Mouse (Mus musculus) hindbrain, embryonic 10.5 days (tissue): ENCODE results near the gene Akr1a1. TPM values are rescaled to one million over a fixed set of nuclear protein-coding genes. Genes with fewer than 3 reads are reported as not detected.
"Not testable (repeated sequence)": the region's sequence is repeated elsewhere in the genome, so short reads cannot be mapped to it uniquely, and the experiment has no call there.

Source experiments
- DNase-seq: peaks from one replicate; pipeline ENCODE4 v3.0.0-alpha.2; 2017; ENCODE audit warnings: low spot score
- H3K27ac ChIP-seq: fragments of 300-500 bp; sonication (generic); 2 replicates; pipeline ENCODE4 v1.5.1; 2016; ENCODE audit warnings: mild to moderate bottlenecking, moderate library complexity
- H3K27me3 ChIP-seq: fragments of 300-500 bp; sonication (generic); 2 replicates; pipeline ENCODE4 v1.6.1; 2016; ENCODE audit warnings: mild to moderate bottlenecking; ENCODE audit not compliant: poor library complexity, insufficient read depth, severe bottlenecking
- H3K36me3 ChIP-seq: fragments of 300-500 bp; sonication (generic); 2 replicates; pipeline ENCODE4 v1.6.1; 2016; ENCODE audit warnings: mild to moderate bottlenecking, moderate library complexity
- H3K4me1 ChIP-seq: fragments of 300-500 bp; sonication (generic); replicated peaks from 2 replicates; pipeline ENCODE4 v1.6.1; 2016; ENCODE audit warnings: mild to moderate bottlenecking
- H3K4me3 ChIP-seq: fragments of 300-500 bp; sonication (generic); 2 replicates; pipeline ENCODE4 v1.5.1; 2016; ENCODE audit warnings: mild to moderate bottlenecking, moderate library complexity
- H3K9me3 ChIP-seq: fragments of 300-500 bp; sonication (generic); 2 replicates; pipeline ENCODE4 v1.6.1; 2016; ENCODE audit warnings: mild to moderate bottlenecking, moderate library complexity
- WGBS: fragments of 180-500 bp; shearing (Covaris S2); methylation state at CpG from one replicate; pipeline ENCODE4 v1.1.7; 2016; 5-methylcytosine and 5-hydroxymethylcytosine counted together
- polyA plus RNA-seq: library from polyadenylated mRNA; unstranded; fragments of >200 nt; fragmentation: Nextera tagmentation; extraction: Ambion mirVana; gene quantifications from 2 replicates; pipeline ENCODE4 v1.2.1, GENCODE M21; 2016

Gene Akr1a1
- 559 and 600 TPM in 2 replicates for polyA plus RNA-seq

DNA sequence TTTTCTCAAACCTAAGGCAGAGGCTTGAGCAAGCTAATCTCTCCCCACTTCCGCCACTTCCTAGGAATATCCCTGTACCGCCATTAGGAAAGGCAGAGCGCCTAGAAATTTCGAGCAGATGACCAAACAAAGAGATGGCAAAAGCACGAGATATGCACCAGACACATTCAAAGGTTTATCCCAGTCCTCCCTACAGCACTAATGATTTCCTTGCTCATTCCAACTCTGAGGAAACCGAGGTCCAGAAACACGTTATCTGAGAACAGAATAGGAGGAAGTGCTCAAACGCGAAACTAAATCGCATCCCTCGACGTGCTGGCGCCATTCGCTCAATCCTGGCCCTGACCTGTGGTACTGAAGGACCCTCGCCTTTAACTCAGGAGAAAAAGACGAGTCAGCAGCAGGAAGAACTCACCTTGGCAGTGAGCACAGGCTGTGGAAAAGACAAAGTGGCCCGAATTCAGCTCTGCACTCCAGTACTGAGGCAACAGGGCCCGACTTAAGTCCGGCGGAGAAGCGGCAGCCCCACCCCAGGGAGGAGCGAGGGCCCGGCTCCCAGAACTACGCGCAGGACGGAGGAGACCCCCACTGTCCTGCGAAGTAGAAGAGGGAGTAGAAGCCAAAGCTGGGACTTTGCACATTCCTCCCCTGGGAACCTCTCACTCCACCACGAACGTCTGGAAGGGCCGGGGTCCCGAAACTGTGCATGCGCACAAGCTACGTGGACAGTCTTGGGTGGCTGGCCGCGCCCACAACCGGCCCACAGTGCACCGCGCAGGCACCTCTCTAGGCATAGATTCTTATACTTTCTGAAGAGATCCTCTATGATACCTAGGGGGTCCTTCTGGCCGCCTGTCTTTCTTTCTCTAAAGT, at the start of gene Akr1a1:
Gene Akr1a1 (minus strand): TSS at position 757 of the 873 bp plus-strand sequence.
- DNase-seq: peak; percentile 94
- peak within 1 kb of the TSS; percentile 94 for H3K27ac ChIP-seq
- H3K4me1 ChIP-seq: peaks cover 46% of the 10 kb centered on the region
- peaks cover 40% of the 10 kb centered on the region for H3K36me3 ChIP-seq
- under 1% methylated on average over 39 of the region's 39 CpGs for WGBS
- peak within 1 kb of the TSS; percentile 83 for H3K4me3 ChIP-seq
- no peaks in the 10 kb centered on the region for H3K27me3 ChIP-seq
- H3K9me3 ChIP-seq: no peaks in the 10 kb centered on the region

DNA sequence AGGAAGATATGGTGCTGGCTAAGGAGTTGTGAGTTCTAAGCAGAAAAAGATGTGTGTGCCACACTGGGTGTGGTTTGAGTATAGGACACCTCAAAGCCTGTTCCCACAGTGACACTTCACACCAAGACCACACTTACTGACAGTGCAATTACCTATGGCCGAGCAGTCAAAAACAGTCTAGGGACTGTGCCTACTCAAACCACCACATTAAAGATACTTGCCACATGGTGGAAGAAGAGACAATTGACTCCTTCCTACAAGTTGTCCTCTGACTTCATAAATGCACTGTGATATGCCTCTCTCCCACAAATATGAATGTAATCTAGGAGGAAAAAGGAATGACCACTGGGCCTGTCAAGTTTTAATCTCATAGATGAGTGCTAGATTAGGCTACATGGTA, 49.5 kb upstream of the Akr1a1 start:
- H3K4me1 ChIP-seq: no peaks in the 10 kb centered on the region
- H3K4me3 ChIP-seq: no peak overlapping the region
- peaks cover 81% of the 10 kb centered on the region for H3K36me3 ChIP-seq
- DNase-seq: no peak
- no peaks in the 10 kb centered on the region for H3K9me3 ChIP-seq
- WGBS: 90% methylated on average over 1 of the region's 1 CpGs
- H3K27ac ChIP-seq: no peak overlapping the region
- no peaks in the 10 kb centered on the region for H3K27me3 ChIP-seq

DNA sequence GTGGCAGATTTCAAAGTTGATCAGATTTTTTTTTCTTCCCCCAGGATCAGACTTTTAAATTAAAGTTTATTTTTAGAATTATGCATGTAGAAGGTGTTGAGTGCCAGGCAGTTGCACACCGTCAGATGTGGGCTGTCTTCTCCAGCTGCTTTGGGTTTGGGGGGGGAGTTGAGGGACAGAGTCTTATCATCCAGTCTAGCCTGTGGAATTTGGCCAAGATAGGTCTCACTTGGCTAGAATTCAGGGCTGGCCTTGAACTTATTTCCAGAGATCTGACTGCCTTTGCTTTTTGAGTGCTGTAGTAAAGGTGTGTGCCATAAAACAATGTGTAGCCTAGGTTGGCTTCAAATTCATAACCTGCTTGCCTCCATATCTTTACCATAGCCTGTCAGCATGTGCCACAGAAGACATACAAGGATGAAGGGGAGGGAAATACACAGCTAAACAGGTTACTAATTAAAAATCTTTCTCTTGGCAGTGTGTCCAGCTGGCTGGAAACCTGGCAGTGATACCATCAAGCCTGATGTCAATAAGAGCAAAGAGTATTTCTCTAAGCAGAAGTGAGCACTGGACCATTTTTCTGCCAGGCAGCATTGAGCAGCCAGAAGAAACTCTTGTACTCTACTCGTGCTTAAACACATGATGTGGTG, 47.3 kb upstream of the Akr1a1 start:
- Histone ChIP-seq H3K27me3 (no peaks in the 10 kb centered on the region), H3K9me3 (no peaks in the 10 kb centered on the region), H3K4me1 (no peaks in the 10 kb centered on the region), H3K27ac (no peak overlapping the region), H3K36me3 (peaks cover 91% of the 10 kb centered on the region), H3K4me3 (no peak overlapping the region)
- no peak for DNase-seq
- WGBS: 90% methylated on average over 2 of the region's 2 CpGs

DNA sequence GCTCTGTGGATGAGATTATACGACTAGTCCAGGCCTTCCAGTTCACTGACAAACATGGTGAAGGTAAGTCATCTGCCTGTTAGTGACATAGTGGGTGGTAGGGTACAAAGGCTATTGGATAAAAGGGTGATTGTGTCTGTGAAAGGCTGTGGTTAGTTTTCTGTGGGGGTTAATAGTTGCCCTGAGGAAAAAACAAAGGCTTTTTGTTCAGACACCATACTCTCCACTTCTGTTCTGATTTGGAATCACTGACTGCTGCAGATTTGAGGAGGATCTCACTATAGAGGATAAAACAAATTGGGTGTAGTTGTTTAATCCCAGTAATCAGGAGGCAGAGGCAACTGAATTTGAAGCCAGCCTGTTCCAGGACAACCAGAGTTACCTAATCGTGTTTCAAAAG, 42.3 kb upstream of the Akr1a1 start:
- no peak for DNase-seq

DNA sequence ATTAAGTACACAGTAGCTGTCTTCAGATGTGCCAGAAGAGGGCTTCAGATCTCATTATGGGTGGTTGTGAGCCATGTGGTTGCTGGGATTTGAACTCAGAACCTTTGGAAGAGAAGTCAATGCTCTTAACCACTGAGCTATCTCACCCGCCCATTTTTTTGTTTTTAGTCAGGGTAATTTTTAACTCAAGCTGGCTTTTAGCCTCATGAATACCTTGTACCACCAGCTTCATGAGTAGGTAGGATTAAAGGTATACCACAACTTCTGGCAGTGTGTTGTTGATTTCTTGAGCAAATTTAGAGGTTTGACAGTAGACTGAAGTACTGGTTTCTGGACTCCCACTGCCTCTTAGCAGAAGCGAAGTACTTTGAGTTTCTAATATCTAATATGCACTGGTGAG, 40.7 kb upstream of the Akr1a1 start:
- DNase-seq: no peak
- H3K9me3 ChIP-seq: no peaks in the 10 kb centered on the region
- H3K27ac ChIP-seq: no peak overlapping the region
- no peaks in the 10 kb centered on the region for H3K27me3 ChIP-seq
- peaks cover 2% of the 10 kb centered on the region for H3K4me1 ChIP-seq
- H3K4me3 ChIP-seq: no peak overlapping the region
- peaks cover 100% of the 10 kb centered on the region for H3K36me3 ChIP-seq
- WGBS: 91% methylated on average over 2 of the region's 2 CpGs

More for the DNA sequence above, 42.3 kb upstream of the Akr1a1 start:
- Histone ChIP-seq H3K27ac (no peak overlapping the region), H3K36me3 (peaks cover 100% of the 10 kb centered on the region), H3K27me3 (no peaks in the 10 kb centered on the region), H3K9me3 (no peaks in the 10 kb centered on the region), H3K4me1 (no peaks in the 10 kb centered on the region), H3K4me3 (no peak overlapping the region)
- WGBS: 84% methylated on average over 2 of the region's 2 CpGs

DNA sequence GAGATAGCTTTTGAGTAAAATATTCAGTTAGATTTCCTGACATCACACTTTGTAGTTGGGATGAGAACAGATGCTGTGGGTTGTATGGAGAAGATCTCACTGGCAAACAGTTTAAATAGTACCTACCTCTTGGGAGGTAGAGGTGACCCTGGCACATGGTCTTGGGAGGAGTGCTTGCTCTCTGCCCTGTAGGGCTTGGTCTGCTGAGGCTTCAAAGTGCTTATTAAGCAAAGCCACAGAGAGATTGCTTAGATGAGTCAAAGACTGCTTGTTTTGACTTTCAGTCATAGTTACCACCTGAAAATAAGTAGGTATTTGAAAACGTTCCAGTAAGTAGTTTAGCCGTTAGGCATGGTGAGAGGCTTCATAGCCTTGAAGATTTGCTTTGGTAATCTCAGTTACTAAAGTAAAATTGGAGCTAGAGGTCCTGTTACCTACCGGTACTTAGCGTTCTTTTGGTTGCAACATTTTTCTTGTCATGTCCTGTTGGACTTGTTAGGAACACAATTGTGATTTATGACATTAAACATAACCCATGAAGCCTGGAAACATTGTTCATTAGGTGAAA, 37.9 kb upstream of the Akr1a1 start:
- Histone ChIP-seq H3K27ac (no peak overlapping the region), H3K9me3 (no peaks in the 10 kb centered on the region), H3K27me3 (no peaks in the 10 kb centered on the region), H3K36me3 (peaks cover 73% of the 10 kb centered on the region), H3K4me1 (peaks cover 22% of the 10 kb centered on the region), H3K4me3 (no peak overlapping the region)
- no peak for DNase-seq
- WGBS: 95% methylated on average over 4 of the region's 4 CpGs

DNA sequence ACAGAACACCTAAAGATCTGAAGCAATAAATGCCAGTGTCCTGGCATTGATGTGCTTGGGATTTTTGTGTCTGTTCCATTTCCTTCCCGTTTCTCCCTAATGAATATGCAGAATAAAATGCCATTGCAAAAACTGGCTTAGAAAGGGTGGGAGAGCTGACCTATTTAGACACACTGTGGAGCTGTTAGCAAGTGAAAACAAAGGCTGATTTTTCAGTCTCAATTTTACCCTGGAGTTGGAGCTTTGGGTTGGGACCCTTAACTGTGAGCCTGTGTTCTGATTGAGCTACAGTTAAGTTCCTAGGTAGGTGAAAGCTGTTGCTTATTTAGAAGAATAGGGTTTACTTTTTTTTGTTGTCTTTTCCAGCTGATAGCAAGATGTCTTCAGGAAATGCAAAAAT, 35.6 kb upstream of the Akr1a1 start:
- Histone ChIP-seq H3K4me1 (peaks cover 22% of the 10 kb centered on the region), H3K9me3 (no peaks in the 10 kb centered on the region), H3K4me3 (peak overlapping the region; percentile 80), H3K27me3 (no peaks in the 10 kb centered on the region), H3K36me3 (peaks cover 49% of the 10 kb centered on the region), H3K27ac (no peak overlapping the region)
- no peak for DNase-seq
- 41% methylated on average over 1 of the region's 1 CpGs for WGBS

DNA sequence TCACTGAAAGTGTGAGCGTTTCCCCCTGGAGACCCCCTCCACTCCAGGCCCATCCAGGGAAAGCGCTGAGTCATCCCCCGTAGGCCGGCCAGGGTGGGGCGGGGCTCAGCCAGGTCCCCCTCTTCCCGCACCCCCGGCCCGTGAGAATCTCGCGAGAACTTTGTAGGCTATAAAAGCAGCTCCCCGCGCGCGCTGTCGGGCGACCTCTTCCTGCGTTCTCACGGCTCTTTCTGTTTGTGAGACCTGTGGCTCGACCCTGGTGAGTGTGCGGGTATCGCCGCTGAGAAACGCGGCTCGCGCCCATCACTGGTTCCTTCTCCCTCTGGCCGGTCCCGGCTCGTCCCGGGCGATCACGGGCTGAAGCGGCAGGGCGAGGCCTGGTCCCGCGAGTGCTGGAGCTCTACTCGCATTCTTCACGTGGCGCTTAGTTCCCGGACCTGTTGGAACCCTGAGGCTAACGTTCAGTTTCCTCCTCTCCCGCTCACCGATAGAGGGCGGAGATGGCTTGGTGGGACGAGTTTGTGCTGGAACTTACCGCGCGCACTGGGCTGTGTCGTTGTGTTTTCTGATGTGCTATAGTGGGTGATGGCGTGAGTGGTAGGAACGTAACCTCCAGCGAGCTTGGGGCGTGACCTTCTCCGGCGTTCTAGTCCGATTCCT, 34.1 kb upstream of the Akr1a1 start, which contains the start of gene Prdx1:
Gene Prdx1 (plus strand): TSS at position 143 of the 660 bp plus-strand sequence.
- Histone ChIP-seq H3K4me3 (peak within 1 kb of the TSS; percentile 80), H3K9me3 (no peaks in the 10 kb centered on the region), H3K36me3 (peaks cover 34% of the 10 kb centered on the region), H3K4me1 (peaks cover 22% of the 10 kb centered on the region), H3K27ac (peak within 1 kb of the TSS; percentile 97), H3K27me3 (no peaks in the 10 kb centered on the region)
- DNase-seq: peak; percentile 97
- WGBS: under 1% methylated on average over 56 of the region's 56 CpGs

DNA sequence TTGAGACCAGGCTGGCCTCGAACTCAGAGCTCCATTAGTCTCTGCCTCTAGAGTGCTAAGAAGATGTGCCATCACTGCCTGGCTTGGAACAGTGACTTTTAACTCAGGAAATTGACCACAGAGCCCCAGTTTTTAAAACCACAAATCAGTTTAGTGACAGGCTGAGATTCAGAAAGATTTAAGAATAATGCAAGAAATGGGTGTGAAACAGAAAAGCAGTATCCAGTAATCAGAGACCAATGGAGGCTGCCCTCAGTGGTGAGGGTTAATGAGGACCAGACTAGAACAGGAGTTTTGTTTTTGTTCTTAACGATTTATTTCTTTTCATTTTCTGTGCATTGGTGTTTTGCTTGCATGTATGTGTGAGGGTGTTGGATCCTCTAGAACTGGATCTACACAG, 33.2 kb upstream of the Akr1a1 start:
- Histone ChIP-seq H3K4me3 (peak overlapping the region; percentile 80), H3K27ac (peak overlapping the region; percentile 97)
- WGBS: 78% methylated on average over 2 of the region's 2 CpGs

DNA sequence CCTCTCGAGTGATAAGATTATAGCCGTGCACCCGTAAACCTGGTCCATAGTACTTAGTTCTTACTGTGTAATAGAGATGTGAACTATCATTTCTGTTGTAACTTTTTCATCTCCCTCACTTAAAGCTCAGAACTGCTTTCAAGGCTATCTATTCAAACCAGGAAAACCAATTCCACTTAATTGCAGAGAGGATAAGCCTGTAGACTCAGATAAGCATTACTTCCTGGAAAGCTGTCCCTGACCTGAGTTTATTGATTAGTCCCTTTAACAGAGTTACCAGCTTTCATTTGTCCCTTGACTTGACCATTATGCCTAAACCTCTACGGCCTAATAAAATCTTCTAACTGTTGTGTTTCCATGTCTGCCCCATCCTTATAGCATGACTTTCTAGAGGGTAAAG, 32.5 kb upstream of the Akr1a1 start:
- Histone ChIP-seq H3K27ac (no peak overlapping the region), H3K9me3 (no peaks in the 10 kb centered on the region), H3K4me3 (no peak overlapping the region), H3K27me3 (no peaks in the 10 kb centered on the region), H3K4me1 (peaks cover 22% of the 10 kb centered on the region), H3K36me3 (peaks cover 18% of the 10 kb centered on the region)
- 92% methylated on average over 4 of the region's 4 CpGs for WGBS
- DNase-seq: no peak

More for the DNA sequence above, 33.2 kb upstream of the Akr1a1 start:
- no peak for DNase-seq
- H3K27me3 ChIP-seq: no peaks in the 10 kb centered on the region
- H3K36me3 ChIP-seq: peaks cover 26% of the 10 kb centered on the region
- H3K9me3 ChIP-seq: no peaks in the 10 kb centered on the region
- peaks cover 22% of the 10 kb centered on the region for H3K4me1 ChIP-seq

DNA sequence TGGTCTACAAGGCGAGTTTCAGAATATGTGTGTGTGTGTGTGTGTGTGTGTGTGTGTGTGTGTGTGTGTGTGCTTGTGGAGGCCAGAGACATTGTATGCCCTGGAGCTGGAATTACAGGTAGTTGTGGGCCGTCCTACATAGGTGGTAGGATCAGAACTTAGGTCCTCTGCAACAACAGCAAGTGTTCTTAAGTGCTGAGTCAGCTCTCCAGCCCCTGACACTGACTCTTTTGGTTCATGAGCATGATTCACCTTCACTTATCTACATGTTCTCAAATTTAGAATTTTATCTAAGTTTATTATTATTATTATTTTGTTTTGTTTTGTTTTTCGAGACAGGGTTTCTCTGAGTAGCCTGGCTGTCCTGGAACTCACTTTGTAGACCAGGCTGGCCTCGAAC, 29.0 kb upstream of the Akr1a1 start:
- WGBS: 84% methylated on average over 4 of the region's 4 CpGs
- not testable (repeated sequence) for H3K9me3 ChIP-seq, H3K36me3 ChIP-seq, DNase-seq, H3K27me3 ChIP-seq, H3K27ac ChIP-seq, H3K4me1 ChIP-seq, H3K4me3 ChIP-seq

DNA sequence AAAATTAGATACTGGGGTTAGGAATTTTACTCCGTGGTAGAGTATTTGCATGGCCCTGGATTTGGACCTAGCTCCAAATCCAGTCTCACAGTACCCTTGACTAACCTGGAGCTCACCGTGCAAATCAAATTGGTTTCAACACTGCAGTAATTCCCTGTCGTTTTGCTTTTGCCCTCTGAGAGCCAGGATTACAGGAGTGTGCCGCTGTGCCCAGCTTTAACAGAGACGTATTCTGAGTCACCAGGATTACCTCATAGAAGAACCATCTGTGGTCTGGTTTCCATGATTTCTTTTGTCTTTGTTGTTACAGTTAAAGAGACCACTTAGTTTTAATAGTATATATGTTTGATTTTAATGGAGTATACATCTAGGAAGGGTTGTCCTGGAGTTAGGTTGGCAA, 27.7 kb upstream of the Akr1a1 start:
- no peak for DNase-seq
- Histone ChIP-seq H3K27ac (no peak overlapping the region), H3K9me3 (no peaks in the 10 kb centered on the region), H3K36me3 (no peaks in the 10 kb centered on the region), H3K4me3 (no peak overlapping the region), H3K4me1 (no peaks in the 10 kb centered on the region), H3K27me3 (no peaks in the 10 kb centered on the region)
- WGBS: 77% methylated on average over 5 of the region's 5 CpGs
